30 mouse cellular contexts compared by ENCODE assay signal in the genomic region with DNA sequence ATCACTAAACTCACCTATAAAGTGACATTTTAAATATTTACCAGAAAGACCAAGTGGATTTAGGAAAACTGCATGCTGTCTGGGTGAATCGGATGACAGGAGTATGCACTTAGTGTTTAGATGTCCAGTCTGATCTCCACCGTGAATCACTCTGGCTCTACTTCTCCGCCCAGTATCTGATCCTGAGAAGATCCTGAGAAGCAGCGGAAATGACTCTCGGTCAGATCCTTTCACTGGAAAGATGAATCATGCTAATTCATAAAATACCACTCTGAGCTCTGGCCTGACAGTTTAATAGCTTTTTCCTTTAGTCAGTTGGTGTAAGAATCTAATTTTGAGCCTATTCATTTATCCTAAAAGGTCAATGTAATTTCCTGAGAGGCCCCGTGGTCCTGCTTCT.
DNase-seq lines count a peak whose midpoint lies in the region; ATAC-seq lines count a peak whose summit lies in the region.
"Had no signal": no experiment of that assay in that cellular context is flagged by ENCODE, and none has a peak within 500 bp of the region (broad histone marks: within the 10 kb centered on the region; RNA-seq: fewer than 3 reads in every experiment).

No protein-coding gene starts in this region.

- no peaks in the 10 kb centered on the region for H3K36me3 ChIP-seq in neural tube, embryonic 15.5 days
- H3K36me3 ChIP-seq: embryonic facial prominence, embryonic 12.5 days; G1E; heart, embryonic 12.5 days; liver, embryonic 12.5 days; stomach, embryonic 15.5 days had no signal

- peak; percentile 11 for DNase-seq in adrenal gland, postnatal 10 days
- DNase-seq in adrenal gland, postnatal 25 days = no peak
- DNase-seq in 3T3-L1 (ENCODE audit: low read depth, low spot score) = peak; percentile 82
- peak; percentile 61 for DNase-seq in Muller cell, postnatal 12 days (ENCODE audit: inconsistent ontology term)
- DNase-seq in fibroblast of lung, adult 2 months (ENCODE audit: low read depth) = peak; percentile 26
- no peak for DNase-seq in frontal cortex, postnatal 10 days (ENCODE audit: low spot score in 2 of 2)
- DNase-seq: cerebellum, adult 11-12 months; cerebellum, adult 9-11 months; embryo, embryonic 11 days; forebrain, postnatal 0 days; gastrocnemius, postnatal 25 days; heart, adult 18-20 months; kidney, adult 9 months; kidney, postnatal 4 days; left cerebral cortex, postnatal 4 days; liver, postnatal 0 days; lung, postnatal 36 days; right cerebral cortex, postnatal 25 days; thymus, postnatal 14 days had no signal

- no peaks in the 10 kb centered on the region for H3K4me1 ChIP-seq in neural tube, embryonic 15.5 days
- H3K4me1 ChIP-seq: embryonic facial prominence, embryonic 12.5 days; liver, embryonic 12.5 days; stomach, embryonic 15.5 days had no signal

- H3K4me3 ChIP-seq in neural tube, embryonic 15.5 days (replicated peaks) = no peak overlapping the region
- H3K4me3 ChIP-seq: embryonic facial prominence, embryonic 12.5 days; heart, embryonic 12.5 days; liver, embryonic 12.5 days; stomach, embryonic 15.5 days had no signal

- no peak overlapping the region for H3K9ac ChIP-seq in neural tube, embryonic 15.5 days (replicated peaks)
- H3K9ac ChIP-seq: embryonic facial prominence, embryonic 12.5 days; forebrain, postnatal 0 days; heart, embryonic 12.5 days; hindbrain, embryonic 14.5 days; liver, embryonic 12.5 days; liver, postnatal 0 days; stomach, embryonic 15.5 days had no signal

- no peak overlapping the region for H3K27ac ChIP-seq in neural tube, embryonic 15.5 days (replicated peaks)
- H3K27ac ChIP-seq: embryonic facial prominence, embryonic 12.5 days; hindbrain, embryonic 14.5 days; liver, embryonic 12.5 days; stomach, embryonic 15.5 days had no signal

- H3K27me3 ChIP-seq in neural tube, embryonic 15.5 days (replicated peaks) = no peaks in the 10 kb centered on the region
- H3K27me3 ChIP-seq: embryonic facial prominence, embryonic 12.5 days; heart, embryonic 12.5 days; liver, embryonic 12.5 days; stomach, embryonic 15.5 days had no signal

- no peak for ATAC-seq in neural tube, embryonic 15.5 days (ENCODE audit: low FRiP score)
- ATAC-seq: activated CD4-positive, CD25-positive, alpha-beta regulatory T cell, adult 4 months; forebrain, postnatal 0 days; intestine, postnatal 0 days; liver, embryonic 12.5 days; midbrain, embryonic 16.5 days had no signal

- 84% methylated on average over 6 of the region's 6 CpGs for WGBS in neural tube, embryonic 15.5 days

- H3K4me2 ChIP-seq in neural tube, embryonic 15.5 days = no peak overlapping the region
- H3K4me2 ChIP-seq: embryonic facial prominence, embryonic 12.5 days; heart, embryonic 12.5 days; hindbrain, embryonic 14.5 days; liver, embryonic 12.5 days; midbrain, embryonic 11.5 days; stomach, embryonic 15.5 days had no signal

- no peaks in the 10 kb centered on the region for H3K9me3 ChIP-seq in neural tube, embryonic 15.5 days (replicated peaks)
- H3K9me3 ChIP-seq: embryonic facial prominence, embryonic 12.5 days; heart, embryonic 12.5 days; liver, embryonic 12.5 days; stomach, embryonic 15.5 days had no signal

Comparison
In these comparisons a context has a peak if more than half of its experiments do, and no peak if none do; other contexts are left out.
1. DNase-seq: peak in adrenal gland, postnatal 10 days (single experiment), 3T3-L1 (single experiment), Muller cell, postnatal 12 days (single experiment) and fibroblast of lung, adult 2 months (single experiment); none in adrenal gland, postnatal 25 days (single experiment) and frontal cortex, postnatal 10 days (0 of 2).